Mouse (Mus musculus): Measurements from ENCODE around the gene Clpb.
A peak's percentile ranks its signal among the peaks of the same experiment; 100 is the strongest.

The Clpb gene

DNA sequence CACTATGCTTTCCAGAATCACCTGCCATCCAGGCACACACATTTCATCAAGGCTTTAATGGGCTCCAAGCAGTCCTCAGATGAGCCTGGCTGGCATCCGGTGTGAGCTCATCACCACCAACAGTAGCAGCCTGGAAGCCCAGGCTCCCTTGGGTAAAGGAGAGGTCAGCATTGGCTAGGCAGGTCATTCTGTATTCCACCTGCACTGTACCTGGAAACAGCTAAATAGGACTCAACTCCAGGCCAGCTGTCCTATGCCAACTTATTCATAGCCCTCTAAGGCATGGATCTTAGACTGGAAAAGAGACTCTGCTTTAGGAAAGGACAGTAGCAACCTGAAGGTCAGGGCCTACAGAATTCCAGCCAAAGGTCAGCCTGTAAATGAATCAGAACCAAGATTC is 68.7 kb downstream of the Clpb start:
- no peak for DNase-seq

DNA sequence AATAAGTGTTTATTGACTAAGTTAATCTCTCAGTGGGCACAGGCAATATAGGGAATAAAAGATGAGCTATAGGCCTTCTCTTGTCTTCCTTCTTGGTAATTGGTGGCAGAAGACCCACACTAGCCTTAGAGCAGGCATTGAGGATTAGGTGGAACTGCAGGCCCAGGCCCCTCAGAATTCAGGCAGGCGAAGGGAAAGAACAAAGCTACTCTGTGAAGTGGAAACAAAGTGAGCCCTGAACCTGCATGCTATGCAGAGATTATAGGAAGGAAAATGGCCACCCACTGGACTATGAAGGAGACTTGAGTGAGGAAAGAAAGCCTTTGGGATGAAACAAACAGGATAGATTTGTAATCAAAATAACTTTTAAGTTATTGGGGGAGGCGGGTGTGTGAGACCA is 69.6 kb downstream of the Clpb start:
- DNase-seq: no peak

GRCm38 (mm10) chr7:101735297-101735696 is 71.9 kb downstream of the Clpb start:
- no peak for DNase-seq

DNA sequence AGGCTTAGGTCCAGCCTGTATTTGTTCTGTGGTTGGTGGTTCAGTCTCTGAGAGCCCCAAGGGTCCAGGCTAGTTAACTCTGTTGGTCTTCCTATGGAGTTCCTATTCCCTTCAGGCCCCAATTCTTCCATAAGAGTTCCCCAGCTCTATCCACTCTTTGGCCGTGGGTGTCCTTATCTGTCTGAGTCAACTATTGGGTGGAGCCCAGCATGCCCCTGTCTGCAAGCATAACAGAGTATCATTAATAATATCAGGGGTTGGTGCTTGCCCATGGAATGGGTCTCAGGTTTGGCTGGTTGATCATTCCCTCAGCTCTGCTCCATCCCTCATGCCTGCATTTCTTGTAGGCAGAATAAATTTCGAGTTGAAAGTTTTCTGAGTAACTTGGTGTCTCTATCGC is 74.3 kb downstream of the Clpb start:
- no peak for DNase-seq

DNA sequence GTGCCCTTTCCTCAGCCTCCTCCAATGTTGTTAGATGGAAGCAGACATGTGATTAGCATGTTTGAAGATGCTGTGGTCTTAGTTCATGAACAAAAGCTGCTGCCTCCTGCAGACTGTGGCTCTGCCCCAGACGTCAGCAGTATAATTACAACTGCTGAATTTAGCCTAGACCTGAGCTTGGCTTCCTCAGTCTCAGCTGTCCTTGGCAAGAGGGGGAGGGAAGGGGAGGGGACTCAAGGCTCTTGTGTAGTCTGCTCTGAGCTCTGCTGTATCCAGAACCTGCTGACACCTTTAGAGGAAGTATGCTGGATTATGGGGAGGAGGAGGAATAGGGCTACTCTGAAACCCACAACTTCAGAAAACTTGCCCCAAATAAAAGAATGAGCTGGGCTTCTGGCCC is 76.2 kb downstream of the Clpb start:
- DNase-seq: no peak

- no peak for DNase-seq
These were observed 80.1 kb downstream of the Clpb start for GRCm38 (mm10) chr7:101743487-101743886.

DNA sequence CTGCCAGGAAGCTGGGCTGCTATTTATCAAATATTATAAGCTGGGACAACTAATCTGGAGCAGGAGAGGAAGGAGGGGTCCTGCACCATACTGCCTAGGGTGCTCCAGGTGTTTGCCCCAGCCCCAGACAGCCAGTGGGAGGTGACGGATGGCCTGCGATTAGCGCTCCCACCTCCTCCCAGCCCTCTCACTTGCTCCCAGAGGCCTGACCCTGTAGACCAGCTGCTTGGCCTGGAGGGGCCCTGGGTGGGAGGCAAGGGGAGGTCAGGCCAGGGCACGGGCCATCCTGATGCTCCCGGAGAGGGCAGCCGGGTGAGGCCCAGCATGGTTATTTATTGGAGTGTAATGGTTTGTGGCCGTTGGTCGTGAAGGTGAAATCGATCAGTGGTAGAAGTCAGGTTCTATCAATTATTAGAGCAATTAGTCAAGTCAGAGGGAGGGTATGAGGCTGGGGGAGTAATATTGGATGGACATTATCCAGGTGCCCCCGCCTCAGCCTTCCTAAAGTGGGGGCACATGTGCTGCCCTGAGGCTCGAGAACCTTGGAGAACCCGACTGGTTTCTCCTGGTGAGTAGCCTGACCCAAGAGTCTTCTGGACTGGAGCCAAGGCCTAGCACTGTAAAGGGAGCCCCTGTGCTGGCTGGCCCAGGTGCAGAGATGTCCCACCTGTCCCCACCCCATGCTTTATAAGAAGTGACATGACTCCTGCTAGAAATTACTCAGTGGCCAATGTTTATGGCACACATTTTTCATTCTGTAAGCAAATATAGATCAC is 83.3 kb downstream of the Clpb start:
- no peak for DNase-seq

DNA sequence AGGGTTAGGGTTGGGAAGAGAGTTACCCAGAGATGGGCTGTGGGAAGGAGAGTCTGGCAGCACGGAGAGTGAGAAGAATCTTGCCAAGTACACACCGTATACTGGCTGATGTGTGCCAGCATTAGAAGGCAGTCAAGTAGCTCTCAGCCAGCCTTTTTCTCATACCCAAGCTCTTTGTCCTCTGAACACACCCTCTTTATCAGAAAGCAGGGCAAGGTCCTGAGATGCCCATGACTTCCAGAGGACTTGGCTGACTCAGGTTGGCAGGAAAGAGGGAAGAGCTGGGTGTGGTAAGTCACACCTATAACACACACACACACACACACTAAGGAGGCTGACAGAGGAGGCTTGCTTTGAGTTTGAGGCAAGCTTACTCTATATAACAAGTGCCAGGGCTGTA is 86.8 kb downstream of the Clpb start:
- no peak for DNase-seq

DNA sequence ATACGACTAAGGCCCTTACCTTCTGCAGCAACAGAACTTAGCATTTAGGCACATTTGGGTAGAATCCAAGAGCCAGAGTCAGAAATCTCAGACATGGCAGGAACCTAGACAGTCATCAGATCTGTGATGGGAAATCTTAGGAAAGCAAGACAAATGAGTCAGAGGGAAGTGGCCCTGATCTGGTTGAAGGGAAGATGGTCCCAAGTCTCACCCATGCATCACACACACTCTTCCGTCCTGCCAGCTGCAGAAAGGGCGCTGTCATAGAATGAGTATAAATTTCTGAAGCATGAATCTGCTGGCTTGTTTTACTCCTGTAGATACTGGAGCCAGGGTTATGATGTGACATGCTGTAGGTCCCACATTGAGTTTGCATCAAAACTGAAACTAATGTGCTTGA is 88.9 kb downstream of the Clpb start:
- DNase-seq: no peak

GRCm38 (mm10) chr7:101753492-101753891 is 90.1 kb downstream of the Clpb start:
- no peak for DNase-seq

- no peak for DNase-seq
These were observed 91.0 kb downstream of the Clpb start for GRCm38 (mm10) chr7:101754416-101754815.

GRCm38 (mm10) chr7:101755301-101755700 is 91.9 kb downstream of the Clpb start:
- no peak for DNase-seq

DNA sequence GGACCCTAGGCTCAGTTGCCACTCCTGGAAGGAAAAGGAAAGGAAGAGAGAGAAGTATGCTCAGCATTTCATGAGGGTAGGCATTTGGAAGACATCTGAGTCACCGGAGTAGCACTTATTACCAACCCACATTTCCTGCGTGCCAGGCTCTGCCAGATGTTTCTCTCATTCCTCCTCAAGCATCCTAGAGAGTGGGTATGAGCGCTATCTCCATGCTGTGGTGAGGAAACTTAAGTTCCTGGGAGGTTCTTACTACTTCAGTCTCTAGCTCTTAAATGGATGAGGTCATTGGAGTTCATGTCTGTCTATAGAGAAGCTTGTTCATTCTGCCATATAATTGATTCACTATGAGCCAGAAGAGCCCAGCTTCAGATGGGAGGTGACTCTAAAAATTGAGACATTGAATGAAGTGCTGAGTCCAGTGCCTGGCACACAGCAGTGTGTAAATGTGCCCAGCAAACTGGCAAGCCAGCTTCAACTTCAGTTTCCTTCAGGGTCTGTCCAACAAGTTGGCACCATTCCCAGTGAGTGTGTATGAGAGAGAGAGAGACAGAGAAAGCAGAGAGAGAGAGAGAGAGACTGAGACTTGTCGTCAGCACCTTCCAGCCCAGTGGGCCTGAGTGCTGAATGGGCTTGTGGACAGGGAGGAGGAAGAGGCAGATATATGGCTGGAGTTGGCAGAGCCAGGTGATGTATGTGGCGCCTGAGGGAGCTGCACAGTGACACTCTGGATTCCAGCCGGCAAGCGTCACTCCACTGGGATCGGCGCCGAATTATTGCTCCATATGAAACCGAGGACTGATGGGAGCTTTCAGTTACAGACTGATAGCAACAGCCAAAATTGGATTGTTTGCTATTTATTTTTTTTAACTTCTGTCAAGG is 98.7 kb downstream of the Clpb start:
- DNase-seq: peak; percentile 15 to 16

GRCm38 (mm10) chr7:101767335-101767907 is 104.0 kb downstream of the Clpb start:
- no peak for DNase-seq

- no peak for DNase-seq
These were observed 106.6 kb downstream of the Clpb start for GRCm38 (mm10) chr7:101770051-101770450.

GRCm38 (mm10) chr7:101771604-101772003 is 108.2 kb downstream of the Clpb start:
- DNase-seq: no peak

DNA sequence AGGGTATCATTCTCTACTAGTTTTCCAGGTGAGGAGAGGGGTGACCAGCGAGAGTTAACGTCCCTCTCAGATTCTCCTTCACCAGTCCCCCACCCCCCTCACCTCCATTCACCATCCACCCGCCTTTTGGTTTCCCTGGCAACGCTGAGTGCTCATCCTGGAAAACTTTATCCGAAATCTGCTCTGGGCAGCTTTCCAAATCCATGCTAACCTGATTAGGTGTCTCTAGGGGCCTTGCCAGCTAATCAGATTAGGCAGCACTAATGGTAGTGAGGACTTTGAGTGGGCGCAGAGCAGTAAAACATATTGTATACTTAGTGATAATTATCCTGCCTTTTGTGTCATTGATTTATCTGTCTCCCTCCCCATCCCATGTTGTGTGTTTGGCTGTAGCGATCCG is 109.3 kb downstream of the Clpb start:
- peak in 1 of 2 experiments; percentile 5 for DNase-seq

GRCm38 (mm10) chr7:101777053-101777452 is 113.6 kb downstream of the Clpb start:
- DNase-seq: no peak

DNA sequence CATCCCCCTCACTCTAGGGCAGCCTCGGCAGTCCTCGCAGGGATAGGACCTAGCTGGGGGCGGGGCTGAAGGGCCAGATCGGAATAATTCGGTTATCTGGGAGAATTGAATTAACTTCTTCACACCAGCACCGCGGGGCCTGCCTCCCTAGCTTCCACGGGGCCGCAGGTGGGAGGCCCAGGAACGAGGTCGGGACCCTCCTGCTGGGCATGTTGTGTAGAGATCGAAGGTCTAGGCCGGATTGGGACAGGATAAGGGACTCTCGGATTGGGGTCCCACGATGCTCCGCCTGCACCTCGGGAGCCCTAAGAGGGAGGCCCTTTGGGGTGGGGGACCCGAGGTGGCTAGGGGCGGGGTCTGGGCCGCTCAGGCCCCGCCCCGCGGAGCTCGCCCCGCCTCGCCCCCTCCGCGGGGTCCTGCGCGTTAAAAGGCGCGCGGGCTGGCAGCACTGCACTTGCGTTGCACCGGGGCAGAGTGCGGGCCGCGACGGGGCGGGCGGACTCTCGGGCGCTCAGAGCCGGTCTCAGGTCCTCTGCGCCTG is 154.5 kb downstream of the Clpb start, which contains the start of gene Phox2a:
Phox2a (plus strand) TSS at position 453 of the 541 bp plus-strand sequence.
- no peak for DNase-seq

DNA sequence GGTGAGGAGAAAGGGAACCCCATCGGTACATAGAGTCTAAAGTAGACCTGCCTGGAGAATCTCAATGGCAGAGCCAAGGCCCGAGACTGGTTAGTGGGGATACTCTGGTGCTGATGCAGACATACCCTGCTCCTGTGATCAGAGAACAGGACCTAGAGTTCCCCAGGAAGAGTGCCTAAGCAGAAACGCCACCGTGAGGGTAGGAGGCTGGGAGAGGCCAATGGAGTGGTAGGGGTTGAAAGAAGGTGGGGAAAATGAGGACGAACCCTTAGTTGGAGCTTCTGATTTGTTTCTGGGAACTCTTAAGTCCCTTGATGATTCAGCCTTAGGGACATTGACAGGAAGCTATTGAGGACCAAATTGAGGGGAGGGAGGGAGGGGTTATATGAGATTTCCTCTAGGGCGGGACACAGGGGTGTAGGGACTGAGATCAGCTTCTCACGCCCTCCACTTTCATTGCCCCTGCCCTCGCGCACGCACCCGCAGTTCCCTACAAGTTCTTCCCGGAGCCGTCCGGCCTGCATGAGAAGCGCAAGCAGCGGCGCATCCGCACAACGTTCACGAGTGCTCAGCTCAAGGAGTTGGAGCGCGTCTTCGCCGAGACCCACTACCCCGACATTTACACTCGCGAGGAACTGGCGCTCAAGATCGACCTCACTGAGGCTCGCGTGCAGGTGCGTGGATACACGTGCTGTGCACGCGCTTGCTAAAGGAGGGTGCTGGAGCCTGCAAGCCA is 157.0 kb downstream of the Clpb start:
- no peak for DNase-seq

DNA sequence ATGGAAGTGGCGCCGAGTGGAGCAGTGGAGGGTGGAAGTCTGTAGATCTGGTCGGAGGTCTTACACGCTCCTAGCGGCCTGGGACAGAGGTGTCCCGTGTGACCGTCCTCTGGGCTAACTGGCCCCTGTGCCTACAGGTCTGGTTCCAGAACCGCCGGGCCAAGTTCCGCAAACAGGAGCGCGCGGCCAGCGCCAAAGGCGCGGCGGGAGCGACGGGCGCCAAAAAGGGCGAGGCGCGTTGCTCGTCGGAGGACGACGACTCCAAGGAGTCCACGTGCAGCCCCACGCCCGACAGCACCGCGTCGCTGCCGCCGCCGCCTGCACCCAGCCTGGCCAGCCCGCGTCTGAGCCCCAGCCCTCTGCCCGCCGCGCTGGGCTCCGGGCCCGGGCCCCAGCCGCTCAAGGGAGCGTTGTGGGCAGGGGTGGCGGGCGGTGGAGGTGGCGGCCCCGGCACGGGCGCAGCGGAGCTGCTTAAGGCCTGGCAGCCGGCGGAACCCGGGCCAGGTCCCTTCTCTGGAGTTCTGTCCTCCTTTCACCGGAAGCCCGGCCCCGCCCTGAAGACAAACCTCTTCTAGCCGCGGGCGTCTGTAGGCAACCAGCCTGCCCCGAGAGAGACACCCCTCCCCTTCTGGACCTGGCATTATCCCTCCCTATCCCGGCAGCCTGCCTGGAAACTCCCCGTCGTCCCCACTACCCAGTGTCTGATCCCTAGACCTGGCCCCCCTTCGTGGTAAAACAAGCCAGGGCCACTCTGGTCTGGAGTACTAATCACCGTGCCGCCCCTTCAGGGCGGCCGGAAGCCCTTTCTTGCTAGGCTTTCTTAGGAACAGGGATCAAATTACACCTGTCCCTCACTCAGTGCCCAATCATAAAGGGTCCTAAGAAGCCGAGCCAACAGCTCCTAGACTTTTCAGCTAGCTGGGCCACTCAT is 158.4 kb downstream of the Clpb start:
- DNase-seq: peak in 1 of 2 experiments; percentile 22

All from cerebellum, adult 18-20 months (tissue).